Mouse (Mus musculus): ENCODE data around the gene Spg20.

Gene Spg20

GRCm38 (mm10) chr3:55147156-55147555, 35.2 kb downstream of the Spg20 start:
- DNase-seq (ENCODE audit: low read depth in 1 of 2, low spot score in 2 of 2), result no peak

- no peak for DNase-seq (ENCODE audit: low read depth in 1 of 2, low spot score in 2 of 2)
Observed at GRCm38 (mm10) chr3:55148091-55148490, 36.2 kb downstream of the Spg20 start.

- DNase-seq (ENCODE audit: low read depth in 1 of 2, low spot score in 2 of 2), result no peak
Observed at GRCm38 (mm10) chr3:55151656-55152433, 39.9 kb downstream of the Spg20 start.

GRCm38 (mm10) chr3:55152673-55153334, 40.9 kb downstream of the Spg20 start:
- no peak for DNase-seq (ENCODE audit: low read depth in 1 of 2, low spot score in 2 of 2)

- DNase-seq (ENCODE audit: low read depth in 1 of 2, low spot score in 2 of 2), result no peak
Observed at GRCm38 (mm10) chr3:55154163-55154562, 42.3 kb downstream of the Spg20 start.

GRCm38 (mm10) chr3:55157413-55157812, 45.5 kb downstream of the Spg20 start:
- no peak for DNase-seq (ENCODE audit: low read depth in 1 of 2, low spot score in 2 of 2)

- DNase-seq (ENCODE audit: low read depth in 1 of 2, low spot score in 2 of 2), result no peak
Observed at GRCm38 (mm10) chr3:55161144-55161543, 49.2 kb downstream of the Spg20 start.

GRCm38 (mm10) chr3:55163510-55163909, 51.6 kb downstream of the Spg20 start:
- no peak for DNase-seq (ENCODE audit: low read depth in 1 of 2, low spot score in 2 of 2)

- DNase-seq (ENCODE audit: low read depth in 1 of 2, low spot score in 2 of 2), result no peak
Observed at GRCm38 (mm10) chr3:55172478-55172877, 60.6 kb downstream of the Spg20 start.

- DNase-seq (ENCODE audit: low read depth in 1 of 2, low spot score in 2 of 2), result no peak
Observed at GRCm38 (mm10) chr3:55177271-55177670, 65.4 kb downstream of the Spg20 start.

- DNase-seq (ENCODE audit: low read depth in 1 of 2, low spot score in 2 of 2), result no peak
Observed at GRCm38 (mm10) chr3:55181766-55182165, 69.9 kb downstream of the Spg20 start, which contains the start of gene Sohlh2. TSS of gene Sohlh2 (plus strand) at chr3:55182028.
